Mouse (Mus musculus): ENCODE measurements around the gene Iqch. TPM values are rescaled to one million over a fixed set of nuclear protein-coding genes. Genes with fewer than 3 reads are reported as not detected.

Iqch gene
- total and polyA plus RNA-seq, 2 experiments from 2014 or later = 0.10 to 0.14 TPM

DNA sequence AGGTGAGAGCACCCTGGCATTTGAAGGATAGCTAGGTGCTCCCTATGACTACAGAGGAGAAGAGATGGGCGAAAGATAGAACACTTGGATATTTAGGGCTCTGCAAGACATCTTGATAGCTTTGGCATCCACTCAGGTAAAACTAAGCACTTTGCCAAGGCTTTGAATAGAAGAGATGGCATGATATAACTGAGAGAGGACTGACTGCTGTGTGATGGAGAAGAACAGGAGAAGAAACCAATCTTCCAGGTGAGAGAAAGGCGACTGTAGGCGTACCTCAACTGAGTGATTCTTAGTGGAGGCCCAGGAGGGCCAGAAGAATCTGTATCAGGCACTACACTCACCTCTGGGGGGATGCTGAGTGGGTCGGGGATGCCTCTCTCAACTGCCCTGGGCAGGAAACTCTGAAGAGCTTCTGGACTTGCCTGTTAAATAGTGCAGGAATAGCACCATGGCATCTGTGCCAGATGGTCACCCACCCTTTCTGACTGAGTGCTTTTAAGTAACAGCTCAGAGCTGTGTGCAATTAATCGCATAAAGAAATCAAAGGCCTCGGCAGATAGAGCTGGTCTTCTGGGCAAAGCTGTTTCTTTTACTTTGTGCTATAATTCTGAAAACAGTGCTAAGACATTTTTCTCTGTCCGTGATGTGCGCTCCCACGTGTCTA lies 22.9 kb upstream of the Iqch start:
- WGBS = 77% methylated on average over 9 of the region's 9 CpGs
- Histone ChIP-seq H3K36me3 (ENCODE audit: insufficient read depth) (peaks cover 37% of the 10 kb centered on the region), H3K27me3 (ENCODE audit: insufficient read depth, low read length) (no peaks in the 10 kb centered on the region), H3K4me1 (ENCODE audit: insufficient read depth) (no peaks in the 10 kb centered on the region), H3K4me2 (ENCODE audit: low read depth) (no peak overlapping the region), H3K27ac (ENCODE audit: low read depth, low read length) (no peak overlapping the region), H3K9ac (no peak overlapping the region), H3K4me3 (ENCODE audit: low read depth, low read length) (no peak overlapping the region), H3K9me3 (ENCODE audit: low read length) (no peaks in the 10 kb centered on the region)
- TF ChIP-seq CTCF (IDR thresholded peaks at IDR 0.05; ENCODE audit: low read depth) = no peak
- no peak for ATAC-seq
- no peak for DNase-seq

DNA sequence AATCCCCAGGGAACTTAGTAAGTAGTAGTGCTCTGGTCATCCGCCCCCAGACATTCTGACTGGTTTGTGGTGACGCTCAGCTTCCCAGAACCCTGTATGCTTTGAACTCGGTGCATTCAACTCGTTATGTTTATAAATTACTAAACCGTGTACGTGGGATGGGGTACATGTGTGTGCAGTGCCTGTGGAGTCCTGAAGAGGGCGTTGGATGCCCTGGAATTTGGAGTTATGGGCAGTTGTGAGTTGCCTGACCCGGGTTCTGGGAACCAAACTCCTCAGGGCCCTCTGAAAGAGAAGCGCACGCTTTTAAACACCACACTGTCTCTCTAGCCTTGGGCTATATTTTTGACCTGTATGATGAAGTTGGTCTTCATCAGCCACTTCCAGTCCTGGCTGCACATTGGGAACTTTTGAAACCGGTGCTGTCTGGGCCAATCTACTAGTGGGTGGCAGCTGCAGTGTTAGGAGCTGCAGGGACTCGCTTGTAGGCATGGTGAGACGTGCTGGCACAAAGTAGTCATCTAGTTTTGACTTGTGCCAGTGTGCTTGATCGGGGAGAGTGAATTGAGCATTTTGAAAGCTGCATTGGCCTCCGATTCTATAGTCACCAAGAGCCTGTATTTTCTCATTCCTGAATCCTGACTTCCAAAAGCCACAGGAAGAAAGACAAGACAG lies 21.7 kb upstream of the Iqch start:
- Histone ChIP-seq H3K9me3 (ENCODE audit: low read length) (no peaks in the 10 kb centered on the region), H3K27me3 (ENCODE audit: insufficient read depth, low read length) (no peaks in the 10 kb centered on the region), H3K4me2 (ENCODE audit: low read depth) (no peak overlapping the region), H3K4me1 (ENCODE audit: insufficient read depth) (no peaks in the 10 kb centered on the region), H3K4me3 (ENCODE audit: low read depth, low read length) (no peak overlapping the region), H3K27ac (ENCODE audit: low read depth, low read length) (no peak overlapping the region), H3K9ac (no peak overlapping the region), H3K36me3 (ENCODE audit: insufficient read depth) (peaks cover 37% of the 10 kb centered on the region)
- DNase-seq (no peak), ATAC-seq (no peak)
- WGBS = 69% methylated on average over 15 of the region's 15 CpGs
- TF ChIP-seq CTCF (IDR thresholded peaks at IDR 0.05; ENCODE audit: low read depth) = no peak

DNA sequence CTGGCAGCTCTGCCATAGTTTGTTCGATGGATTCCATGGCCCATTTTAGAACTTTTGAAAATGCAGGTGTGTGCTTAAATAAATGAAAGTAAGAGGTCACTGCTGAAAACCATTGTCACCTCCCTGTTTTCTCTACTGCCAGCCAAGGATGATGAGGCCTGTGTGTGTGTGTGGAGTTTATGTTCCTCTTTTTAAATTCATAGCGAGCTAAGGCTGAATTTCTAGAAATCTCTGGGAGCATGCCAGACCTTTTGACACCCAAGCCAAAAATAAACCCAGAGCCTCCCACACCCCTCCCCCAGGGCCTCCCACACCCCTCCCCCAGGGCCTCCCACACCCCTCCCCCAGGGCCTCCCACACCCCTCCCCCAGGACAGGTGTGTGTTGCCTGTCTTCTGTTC lies 15.7 kb upstream of the Iqch start:
- DNase-seq (no peak), ATAC-seq (no peak)
- peaks cover 24% of the 10 kb centered on the region for H3K36me3 ChIP-seq (ENCODE audit: insufficient read depth)
- TF ChIP-seq CTCF (IDR thresholded peaks at IDR 0.05; ENCODE audit: low read depth) = no peak
- no peaks in the 10 kb centered on the region for H3K27me3 ChIP-seq (ENCODE audit: insufficient read depth, low read length)
- no peaks in the 10 kb centered on the region for H3K9me3 ChIP-seq (ENCODE audit: low read length)
- H3K4me2 ChIP-seq (ENCODE audit: low read depth) = no peak overlapping the region
- 90% methylated on average over 2 of the region's 2 CpGs for WGBS
- H3K27ac ChIP-seq (ENCODE audit: low read depth, low read length) = no peak overlapping the region
- H3K4me3 ChIP-seq (ENCODE audit: low read depth, low read length) = no peak overlapping the region
- no peaks in the 10 kb centered on the region for H3K4me1 ChIP-seq (ENCODE audit: insufficient read depth)
- H3K9ac ChIP-seq = no peak overlapping the region

- 72% methylated on average over 11 of the region's 11 CpGs for WGBS
- Histone ChIP-seq H3K4me1 (ENCODE audit: insufficient read depth) (no peaks in the 10 kb centered on the region), H3K9me3 (ENCODE audit: low read length) (no peaks in the 10 kb centered on the region), H3K4me2 (ENCODE audit: low read depth) (no peak overlapping the region), H3K4me3 (ENCODE audit: low read depth, low read length) (no peak overlapping the region), H3K27me3 (ENCODE audit: insufficient read depth, low read length) (no peaks in the 10 kb centered on the region), H3K36me3 (ENCODE audit: insufficient read depth) (peaks cover 10% of the 10 kb centered on the region), H3K27ac (ENCODE audit: low read depth, low read length) (no peak overlapping the region), H3K9ac (no peak overlapping the region)
- no peak for TF ChIP-seq CTCF (IDR thresholded peaks at IDR 0.05; ENCODE audit: low read depth)
- ATAC-seq = no peak
- DNase-seq = no peak
Observed at GRCm38 (mm10) chr9:63614018-63614985, 12.0 kb upstream of the Iqch start.

DNA sequence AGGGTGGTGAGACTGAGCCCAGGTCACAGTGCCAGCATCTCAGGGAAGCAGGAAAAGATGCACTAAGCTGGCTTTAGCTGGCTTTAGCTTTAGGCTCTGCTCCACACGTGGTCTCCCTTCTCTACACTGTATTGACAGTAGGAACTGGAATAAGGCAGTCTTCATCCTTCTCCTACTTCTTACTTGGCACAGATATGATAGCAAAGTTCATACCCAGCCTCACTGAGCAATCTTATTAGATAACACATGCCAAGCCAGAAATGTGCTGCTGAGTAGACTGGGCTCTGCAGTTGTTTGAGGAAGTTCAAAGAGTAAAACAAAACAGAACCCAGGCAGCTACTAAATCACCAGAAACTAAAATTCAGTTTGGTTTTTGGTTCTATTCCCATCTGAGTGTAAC lies 11.3 kb upstream of the Iqch start:
- no peak for DNase-seq
- Histone ChIP-seq H3K36me3 (ENCODE audit: insufficient read depth) (peaks cover 10% of the 10 kb centered on the region), H3K9me3 (ENCODE audit: low read length) (no peaks in the 10 kb centered on the region), H3K4me1 (ENCODE audit: insufficient read depth) (no peaks in the 10 kb centered on the region), H3K4me3 (ENCODE audit: low read depth, low read length) (no peak overlapping the region), H3K27me3 (ENCODE audit: insufficient read depth, low read length) (no peaks in the 10 kb centered on the region), H3K27ac (ENCODE audit: low read depth, low read length) (no peak overlapping the region), H3K4me2 (ENCODE audit: low read depth) (peak overlapping the region; percentile 23; the same call in 1 of the 2 replicates), H3K9ac (no peak overlapping the region)
- 14% methylated on average over 1 of the region's 1 CpGs for WGBS
- peak; percentile 32; the same call in 1 of the 2 replicates for ATAC-seq
- no peak for TF ChIP-seq CTCF (IDR thresholded peaks at IDR 0.05; ENCODE audit: low read depth)

GRCm38 (mm10) chr9:63612565-63613515 lies 10.5 kb upstream of the Iqch start:
- WGBS = 37% methylated on average over 16 of the region's 16 CpGs
- ATAC-seq = peak; percentile 73
- Histone ChIP-seq H3K4me2 (ENCODE audit: low read depth) (peak overlapping the region; percentile 23; the same call in 1 of the 2 replicates), H3K27ac (ENCODE audit: low read depth, low read length) (no peak overlapping the region), H3K4me3 (ENCODE audit: low read depth, low read length) (no peak overlapping the region), H3K27me3 (ENCODE audit: insufficient read depth, low read length) (no peaks in the 10 kb centered on the region), H3K9ac (no peak overlapping the region), H3K36me3 (ENCODE audit: insufficient read depth) (peaks cover 10% of the 10 kb centered on the region), H3K4me1 (ENCODE audit: insufficient read depth) (no peaks in the 10 kb centered on the region), H3K9me3 (ENCODE audit: low read length) (no peaks in the 10 kb centered on the region)
- TF ChIP-seq CTCF (IDR thresholded peaks at IDR 0.05; ENCODE audit: low read depth) = peak; percentile 66
- DNase-seq = peak; percentile 68
